Mouse (Mus musculus) neural tube, embryonic 10.5 days (tissue): ENCODE results near the gene Stat6.
A peak's percentile ranks its signal among the peaks of the same experiment; 100 is the strongest.

Experiments used
- DNase-seq: peaks from one replicate; pipeline ENCODE4 v3.0.0-alpha.2; 2017; ENCODE audit warnings: low spot score; ENCODE audit errors: extremely low spot score

Stat6 gene

DNA sequence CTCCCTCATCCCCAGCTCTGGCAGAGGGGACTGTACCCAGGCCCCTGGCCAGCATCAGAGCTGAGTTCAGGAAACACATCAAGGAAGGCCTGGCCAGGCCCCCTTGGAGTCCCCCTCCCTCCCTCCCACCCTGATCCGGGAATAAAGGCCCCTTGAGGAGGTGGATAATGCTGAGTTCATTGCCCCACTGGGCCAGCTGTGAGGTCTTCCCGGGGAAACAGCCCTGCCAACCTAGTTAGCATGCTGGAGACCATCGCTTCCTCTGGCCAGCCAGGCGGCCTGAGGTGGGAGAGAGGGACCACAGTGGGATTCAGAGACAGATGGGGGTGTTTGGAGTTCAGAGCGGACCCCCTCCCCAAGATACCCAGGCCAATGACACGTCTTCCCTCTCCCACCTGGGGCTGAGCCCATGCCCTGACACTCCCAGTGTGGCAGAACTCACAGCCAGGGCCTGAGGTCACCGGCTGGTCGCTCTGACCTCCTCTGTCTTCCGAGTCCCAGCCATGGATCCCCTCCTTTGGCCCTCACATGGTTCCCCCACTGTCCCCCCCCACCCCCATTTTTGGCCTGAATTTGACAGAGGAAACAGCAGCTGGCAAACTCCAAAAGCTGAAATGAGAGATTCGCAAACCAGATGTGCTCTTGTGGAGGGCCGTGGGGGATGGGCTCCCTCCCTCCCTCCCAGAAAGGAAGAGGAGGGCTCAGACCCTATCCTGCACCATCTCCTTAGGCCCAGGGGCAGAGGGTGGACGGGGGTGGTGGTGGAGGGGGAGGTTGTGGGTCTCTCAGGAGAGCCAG is 28.4 kb upstream of the Stat6 start:
- peak; percentile 53 for DNase-seq

DNA sequence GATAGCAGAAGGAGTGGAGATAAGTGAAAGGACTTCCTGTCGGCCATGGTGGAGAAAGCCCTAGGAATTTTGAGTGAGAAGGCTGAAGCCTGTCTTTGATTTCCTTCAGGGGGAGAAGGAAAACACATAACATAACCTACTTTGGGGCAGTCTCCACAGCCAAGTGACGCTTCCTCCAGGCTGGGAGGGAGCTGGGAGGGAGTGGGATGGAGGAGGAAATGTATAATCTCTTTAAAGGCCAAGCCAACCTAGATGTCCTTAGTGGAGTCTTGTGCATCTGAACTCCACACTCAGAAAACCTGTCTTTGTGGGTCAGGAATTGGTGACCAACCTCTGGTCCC is 27.8 kb upstream of the Stat6 start:
- DNase-seq: no peak

DNA sequence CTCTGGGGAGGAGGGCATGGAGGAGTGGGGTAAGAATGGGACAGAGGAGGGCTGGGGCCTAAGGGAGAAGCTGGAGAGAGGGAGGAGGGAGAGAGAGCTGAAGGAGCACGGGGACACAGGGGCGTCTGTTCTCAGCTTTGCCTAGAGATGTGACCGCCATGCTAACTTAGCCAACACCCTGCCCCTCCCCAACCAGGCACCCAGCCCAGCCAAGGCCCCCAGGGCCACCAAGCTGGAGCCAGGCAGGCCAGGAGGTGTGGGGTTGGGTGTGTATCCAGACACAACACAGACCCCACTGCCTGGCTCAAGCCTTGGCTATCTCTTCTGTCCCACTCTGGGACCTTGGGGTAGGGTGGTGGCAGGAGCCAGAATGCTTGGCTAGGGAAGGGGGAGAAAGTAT is 27.2 kb upstream of the Stat6 start:
- no peak for DNase-seq

DNA sequence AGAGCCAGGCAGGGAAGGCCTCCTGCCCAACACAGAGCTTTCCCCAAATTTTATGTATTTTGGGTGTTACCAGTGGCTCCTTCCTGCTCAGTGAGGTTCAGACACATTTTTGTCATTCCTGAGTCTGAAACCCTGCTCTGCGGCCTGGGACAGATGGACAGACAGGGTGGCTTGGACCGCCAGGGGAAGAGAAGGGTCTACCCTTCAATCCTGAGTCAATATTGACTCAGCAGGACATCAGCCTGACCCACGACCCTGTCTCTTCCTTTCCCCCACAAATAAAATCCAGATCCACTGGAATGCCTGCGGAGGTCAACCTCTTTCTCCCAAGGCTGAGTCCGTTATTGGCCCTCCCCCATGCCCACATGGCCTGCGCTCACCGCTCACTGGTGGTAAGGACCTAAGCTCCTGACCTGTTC is 26.5 kb upstream of the Stat6 start:
- DNase-seq: peak; percentile 40

DNA sequence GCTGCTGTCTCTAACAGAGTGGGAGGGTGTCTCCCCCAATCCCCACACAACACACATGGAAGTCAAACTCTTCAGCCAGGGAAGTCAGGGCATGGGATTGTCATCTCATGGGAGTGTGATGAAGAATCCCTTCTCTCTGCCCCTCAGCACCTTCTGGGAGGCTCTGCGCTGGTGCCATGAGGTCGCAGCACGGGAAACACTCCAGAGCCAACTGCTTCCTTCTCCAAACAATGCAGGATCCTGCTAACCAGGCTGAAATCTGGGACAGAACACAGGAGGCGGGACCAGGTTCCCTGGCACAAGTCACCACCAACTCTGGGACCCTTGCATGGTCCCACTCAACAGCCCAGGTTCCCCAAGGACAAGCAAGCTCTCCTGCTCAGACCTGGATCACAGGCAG is 25.5 kb upstream of the Stat6 start:
- no peak for DNase-seq

DNA sequence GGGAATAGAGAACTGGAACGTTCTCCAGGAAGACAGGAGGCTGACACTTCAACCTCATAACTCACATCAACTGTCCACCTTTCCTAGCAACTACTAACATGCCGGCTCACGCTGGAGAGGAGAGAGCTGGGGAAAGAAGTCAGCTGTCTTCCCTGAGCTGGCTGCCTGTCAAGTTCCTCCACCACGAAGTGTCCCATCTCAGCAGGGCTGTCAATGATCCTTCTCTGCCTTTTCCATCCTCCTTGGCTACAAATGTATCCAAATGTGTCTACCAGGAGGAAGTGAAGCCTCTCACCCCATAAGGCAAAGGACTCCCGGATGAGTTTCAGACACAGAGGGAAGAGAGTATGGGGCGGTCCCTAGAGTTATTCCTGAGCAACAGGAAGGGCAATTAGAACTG is 24.6 kb upstream of the Stat6 start:
- no peak for DNase-seq

DNA sequence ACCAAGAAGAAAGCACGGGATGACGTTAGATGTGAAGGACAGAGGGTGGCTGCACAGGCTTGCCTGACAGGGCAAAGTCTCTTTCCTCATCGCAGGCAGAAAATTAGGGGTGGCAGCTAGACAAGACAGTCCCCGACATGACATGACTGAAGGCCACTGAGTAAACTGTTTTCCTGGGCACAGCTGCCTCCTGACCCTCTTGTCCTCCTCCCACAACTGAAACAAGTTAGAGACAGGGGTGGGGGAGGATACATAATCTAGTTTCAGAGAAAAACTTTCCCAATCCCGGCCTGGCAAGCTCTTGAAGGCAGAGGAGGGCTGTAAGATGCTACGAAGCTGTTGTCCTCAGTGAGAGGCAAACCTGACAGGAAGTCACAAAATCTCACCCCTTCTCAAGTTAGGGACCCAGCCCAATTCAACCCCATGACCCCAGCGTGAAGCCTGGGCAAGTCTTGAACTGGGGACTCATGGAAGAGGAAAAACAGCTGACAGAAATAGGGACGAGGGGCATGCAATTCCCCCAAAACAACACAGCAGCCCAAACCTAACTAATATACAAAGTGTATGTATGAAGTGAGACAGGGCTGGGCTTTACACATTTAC is 23.6 kb upstream of the Stat6 start:
- no peak for DNase-seq

DNA sequence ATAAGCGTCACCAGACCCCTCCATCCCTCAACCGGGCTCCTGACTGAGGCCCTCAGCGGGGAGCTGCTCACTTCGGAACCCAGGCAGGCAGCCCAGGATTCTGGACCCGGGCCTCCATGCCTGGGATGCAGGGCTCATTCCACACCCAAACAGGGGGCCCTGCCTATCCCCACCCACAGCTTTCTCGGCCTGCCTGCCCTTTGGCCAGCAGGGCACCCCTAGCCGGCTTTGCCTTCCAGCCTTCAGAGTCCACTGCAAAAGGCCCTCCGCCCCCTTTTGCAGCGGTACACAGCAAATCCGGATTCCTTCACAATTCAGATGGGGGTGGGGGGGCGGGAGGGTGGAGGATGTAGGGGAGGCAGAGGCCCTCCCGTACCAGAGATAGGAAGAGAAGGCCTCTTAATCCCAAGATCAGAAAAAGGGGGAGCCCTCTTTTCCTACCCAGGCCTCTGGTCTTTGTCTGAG is 22.8 kb upstream of the Stat6 start:
- DNase-seq: peak; percentile 58

DNA sequence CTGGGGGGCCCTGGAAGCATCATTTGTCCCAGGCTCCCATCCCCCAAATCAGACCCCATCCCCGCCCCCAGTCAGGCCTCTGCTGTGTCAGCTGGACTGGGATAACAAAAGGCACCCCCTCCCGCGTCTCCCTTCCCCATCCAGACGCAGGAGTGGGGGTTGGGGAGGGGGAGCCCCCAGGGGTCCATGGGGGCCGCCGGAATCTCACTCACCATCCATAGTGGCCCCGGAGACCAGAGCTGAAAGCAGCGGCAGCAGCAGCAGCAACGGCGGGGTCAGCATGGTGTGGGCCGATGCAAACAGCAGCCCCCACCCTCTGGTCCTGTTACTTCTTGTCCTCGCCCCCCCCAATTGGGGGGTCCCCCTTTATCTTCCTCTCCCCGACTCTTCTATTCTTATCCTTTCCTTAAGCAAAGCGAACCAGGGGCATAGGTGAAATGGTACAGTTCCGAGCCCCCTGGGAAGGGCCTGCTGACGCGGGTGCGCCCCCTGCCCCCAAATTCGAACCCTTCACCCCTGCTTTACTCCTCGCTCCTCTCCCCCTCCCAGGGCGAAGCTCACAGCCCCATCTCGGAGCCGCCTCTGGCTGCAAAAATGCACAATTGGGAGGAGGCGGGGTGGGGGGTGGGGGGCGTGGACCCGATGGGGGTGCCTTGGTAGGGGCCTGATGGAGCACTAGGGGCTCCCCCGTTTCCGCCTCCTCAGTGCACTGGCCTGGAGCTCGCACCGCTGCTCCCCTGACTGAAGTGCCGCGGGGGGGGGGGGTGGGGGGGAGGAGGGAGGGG is 22.2 kb upstream of the Stat6 start, which contains the start of gene Lrp1:
TSS of gene Lrp1 (minus strand) at position 743 of the 785 bp plus-strand sequence.
- DNase-seq: peak; percentile 76

DNA sequence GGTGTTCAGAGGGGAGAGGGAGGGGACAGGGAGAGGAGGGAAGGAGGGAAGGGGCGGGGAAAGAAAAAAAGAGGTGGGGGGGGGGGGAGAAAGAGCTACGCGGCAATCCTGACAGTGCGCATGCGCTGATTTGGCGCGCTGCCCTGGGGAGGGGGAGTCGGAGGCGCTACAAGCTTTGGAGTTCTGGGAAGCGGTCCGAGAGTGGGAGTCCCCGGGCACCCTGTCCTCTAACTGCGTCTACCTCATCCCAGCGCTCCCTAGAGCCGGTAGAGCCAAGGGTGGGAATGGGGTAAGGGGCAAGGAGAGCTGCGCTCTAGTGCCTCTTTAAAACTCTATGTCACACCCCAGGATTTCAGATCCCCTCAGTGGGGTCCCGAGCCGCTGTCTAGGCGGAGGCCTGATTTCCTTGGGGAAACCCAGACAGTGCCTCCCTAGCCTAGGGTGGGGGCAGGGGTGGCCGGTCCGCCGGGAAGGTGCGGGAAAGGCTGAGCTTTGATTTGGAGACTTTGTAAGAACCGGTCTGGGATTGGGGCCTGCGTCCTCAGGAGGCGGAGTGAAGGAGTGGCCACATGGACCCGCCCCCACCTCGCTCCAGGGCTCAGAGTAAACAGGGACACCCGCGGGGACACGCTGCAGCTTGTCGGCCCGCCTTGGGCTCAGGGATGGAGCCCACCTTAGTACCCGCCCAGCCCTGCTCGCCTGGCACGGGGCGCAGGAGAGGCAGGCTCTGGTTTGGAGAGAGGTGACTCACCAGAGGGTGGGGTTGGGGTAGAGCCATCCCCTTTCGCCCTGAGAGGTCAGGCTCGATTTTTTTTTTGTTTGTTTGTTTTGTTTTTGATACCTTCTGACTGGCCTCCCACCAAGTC is 21.4 kb upstream of the Stat6 start:
- DNase-seq: peak; percentile 88

DNA sequence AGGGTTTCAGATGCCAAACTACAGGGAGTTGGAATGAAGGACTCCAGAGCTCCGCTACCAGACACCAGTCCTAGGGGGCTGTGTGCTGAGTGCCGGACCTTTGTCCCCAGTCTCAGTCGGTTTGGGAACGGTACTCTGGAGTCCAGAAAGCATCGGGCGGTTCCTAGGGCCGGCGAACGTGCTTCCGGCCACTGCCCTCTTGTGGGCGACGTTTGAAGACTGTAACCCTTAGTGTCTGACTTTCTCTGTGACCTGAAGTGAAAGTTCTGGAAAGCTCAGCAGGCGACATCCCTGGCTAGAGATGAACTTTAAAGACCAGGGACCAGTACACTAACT is 20.8 kb upstream of the Stat6 start:
- DNase-seq: no peak

DNA sequence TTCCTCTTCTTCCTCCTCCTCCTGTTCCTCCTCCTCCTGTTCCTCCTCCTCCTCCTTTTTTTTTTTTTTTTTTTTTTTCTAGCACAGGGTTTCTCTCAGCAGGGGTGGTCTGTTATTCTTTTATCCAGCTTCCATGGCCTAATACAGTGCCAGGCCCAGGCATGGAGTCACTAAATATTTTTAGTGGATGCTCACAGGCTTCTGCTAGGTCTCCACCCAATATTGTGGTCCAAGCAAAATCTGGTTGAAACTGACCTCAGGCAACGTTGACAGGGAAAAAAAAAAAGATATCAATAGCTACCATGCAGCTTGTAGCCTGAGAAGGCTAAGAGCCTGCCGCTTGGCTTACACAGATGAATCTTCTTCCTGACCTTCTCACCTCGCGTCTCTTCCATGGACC is 20.1 kb upstream of the Stat6 start:
- no peak for DNase-seq

DNA sequence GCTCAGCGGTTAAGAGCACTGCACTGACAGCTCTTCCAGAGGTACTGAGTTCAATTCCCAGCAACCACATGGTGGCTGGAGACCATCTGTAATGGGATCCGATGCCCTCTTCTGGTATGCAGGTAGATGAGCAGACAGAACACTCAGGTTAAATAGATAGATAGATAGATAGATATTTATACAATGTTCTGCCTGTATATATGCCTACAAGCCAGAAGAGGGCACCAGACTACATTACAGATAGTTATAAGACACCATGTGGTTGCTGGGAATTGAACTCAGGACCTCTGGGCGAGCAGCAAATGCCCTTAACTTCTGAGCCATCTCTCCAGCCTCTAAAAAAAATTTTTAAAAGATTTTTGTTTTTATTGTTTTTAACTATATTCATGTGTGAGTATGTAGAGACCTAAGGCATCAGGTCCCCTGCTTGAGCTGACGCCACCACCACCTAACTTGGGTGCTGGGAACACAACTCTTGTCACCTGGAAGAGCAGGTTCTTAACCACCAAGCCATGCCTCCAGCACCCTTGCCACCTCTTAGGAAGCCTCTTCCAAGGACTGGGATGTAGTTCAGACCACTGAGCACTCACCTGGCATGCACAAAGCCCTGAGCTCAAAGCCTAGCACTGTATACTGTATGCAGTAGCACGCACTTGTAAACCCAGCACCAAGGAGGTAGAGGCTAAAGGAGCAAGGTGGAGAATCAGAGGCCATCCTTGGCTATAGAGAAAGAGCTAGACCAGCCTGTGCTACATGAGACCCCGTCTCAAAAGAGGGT is 19.2 kb upstream of the Stat6 start:
- DNase-seq: no peak

DNA sequence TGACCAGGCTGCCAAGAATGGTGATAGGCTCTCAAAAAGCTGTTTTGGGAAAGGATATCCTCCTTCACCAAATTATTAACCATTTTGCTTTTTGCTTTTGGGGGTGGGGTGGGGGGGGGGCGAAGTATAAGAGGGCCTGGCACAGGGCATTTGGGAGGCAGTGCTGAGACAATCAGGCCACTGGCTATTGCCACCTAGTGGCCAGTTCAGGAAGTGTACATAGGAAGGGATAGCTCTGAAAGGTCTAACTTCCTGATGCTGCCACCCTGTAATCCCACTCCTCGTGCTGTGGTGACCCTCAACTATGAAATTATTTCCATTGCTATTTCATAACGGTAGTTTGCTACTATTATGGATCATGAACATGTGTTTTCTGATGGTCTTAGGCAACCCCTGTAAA is 16.4 kb upstream of the Stat6 start:
- no peak for DNase-seq

DNA sequence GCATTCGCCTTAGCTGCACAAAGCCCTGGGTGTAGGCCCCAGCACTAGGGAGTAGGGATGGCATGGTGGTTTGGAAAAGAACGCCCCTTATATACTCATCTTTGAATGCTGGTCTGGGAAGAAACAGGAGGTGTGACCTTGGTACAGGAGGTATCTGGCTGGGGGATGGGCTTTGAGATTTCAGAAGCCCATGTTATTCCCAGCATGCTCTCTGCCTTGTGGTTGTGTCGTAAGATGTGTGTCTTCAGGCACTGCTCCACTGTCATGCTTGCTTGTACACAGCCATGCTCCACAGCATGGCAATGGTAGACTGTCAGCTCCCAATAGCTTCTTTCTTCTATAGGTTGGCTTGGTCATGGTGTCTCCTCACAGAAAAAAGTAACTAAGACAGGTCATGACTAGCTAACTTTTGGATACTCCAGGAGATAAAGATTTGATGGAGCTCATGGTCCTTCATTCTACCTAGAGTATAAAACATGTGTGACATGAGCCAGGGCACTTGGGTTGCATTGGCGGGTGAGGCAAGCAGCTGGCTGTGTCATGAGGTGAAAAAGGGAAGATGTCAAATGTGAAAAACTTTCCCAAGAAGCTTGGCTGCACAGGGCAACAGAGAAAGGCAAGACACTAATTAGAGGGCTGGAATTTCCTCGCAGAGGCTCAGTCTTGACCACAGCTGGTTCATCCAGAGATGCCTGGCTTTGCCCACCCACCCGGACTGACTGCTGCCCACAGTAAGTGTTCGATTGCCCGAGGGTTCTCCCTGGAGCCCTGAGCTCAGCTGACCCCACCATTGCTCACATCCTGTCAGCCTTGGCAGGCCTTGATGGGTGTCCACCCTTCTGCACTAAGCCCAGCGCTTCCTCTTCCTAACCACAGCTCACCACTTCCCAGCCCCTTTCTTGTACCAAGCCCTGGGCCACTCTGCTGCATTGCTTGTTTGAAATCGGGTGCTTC is 11.2 kb upstream of the Stat6 start:
- DNase-seq: no peak

DNA sequence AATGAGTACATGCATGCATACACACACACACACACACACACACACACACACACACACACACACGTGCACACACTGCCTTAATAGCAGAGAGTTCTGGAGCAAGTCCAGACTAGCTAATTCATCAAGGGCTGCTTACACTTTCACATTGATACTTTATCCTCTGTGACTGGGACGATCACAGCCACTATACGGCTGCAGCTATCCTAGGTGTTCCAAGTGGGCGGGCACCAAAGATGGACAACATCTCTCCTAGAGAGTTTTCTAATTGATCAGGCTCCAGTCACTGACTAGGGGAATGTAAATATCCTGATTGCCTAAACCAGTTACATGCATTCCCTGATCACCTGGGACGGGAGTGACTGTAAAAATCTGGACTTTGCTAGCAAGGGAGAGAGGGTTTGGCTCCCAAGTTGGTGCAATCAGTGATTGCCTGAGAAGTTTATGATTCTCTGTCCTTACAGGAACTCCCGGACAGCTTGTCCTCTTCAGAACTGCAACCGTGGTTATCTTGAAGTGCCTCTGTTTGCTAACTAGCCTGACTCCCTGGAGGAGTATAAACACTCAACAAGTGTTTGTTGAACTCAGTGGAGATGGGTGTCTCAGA is 10.0 kb upstream of the Stat6 start:
- DNase-seq: no peak

DNA sequence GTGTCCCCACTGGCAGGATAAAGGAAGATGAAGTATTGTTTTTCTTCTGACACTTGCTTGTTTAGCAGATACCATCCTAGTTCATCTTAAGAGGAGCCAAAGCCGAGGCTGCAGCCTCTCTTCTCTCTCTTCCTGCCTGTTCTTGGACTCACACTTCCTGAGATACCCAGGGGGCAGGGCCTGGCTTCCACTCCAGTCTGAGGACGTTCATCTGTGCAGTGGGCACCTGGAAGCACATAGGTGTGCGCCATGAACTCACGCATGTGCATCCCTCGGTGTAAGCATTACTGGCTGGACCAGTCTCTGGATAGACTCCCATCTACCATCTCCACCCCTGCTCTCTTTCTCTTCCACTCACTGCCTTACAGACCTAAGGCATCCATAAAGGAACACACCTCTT is 2.4 kb upstream of the Stat6 start:
- no peak for DNase-seq

DNA sequence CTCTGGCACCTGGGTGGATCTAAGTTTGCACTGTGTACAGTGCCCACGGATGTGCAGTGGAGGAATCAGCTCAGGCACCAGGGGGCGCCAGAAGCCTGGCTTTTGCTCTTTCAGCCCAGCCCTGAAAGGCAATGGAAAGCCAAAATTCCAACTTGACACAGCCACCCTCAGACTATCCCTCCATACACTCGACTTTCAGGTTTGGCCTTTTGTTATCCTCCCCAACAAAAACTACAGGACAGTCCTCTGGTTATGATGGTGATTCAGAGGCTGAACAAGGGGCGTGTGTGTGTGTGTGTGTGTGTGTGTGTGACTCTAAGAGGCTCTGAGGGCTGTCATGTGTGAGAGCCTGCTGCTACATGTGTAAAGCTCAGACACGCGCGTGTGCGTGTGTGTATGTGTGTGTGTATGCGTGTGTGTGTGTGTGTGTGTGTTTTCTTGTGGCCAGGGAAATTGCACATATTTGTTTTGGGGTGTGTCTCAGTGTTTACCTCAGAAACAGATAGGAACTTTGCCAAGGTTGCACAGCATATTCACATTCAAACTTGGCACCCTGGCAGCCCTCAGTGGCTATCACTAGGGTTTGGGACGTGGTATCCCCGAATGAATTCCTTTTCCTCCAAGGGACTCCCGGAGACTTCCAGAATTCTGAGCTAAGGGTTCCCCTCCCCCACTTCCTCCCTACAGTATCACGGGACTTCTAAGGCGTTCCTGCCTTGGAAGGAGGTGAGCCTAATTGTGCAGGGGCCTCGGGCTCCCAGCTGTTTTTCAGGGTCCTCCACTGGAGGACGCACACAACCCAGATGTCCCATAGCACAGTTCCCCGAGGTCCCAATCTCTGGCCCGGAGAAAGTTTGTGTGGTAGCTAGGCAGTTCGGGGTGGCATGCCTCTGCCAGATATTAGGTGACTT is 670 bp upstream of the Stat6 start:
- peak; percentile 83 for DNase-seq
